Mouse (Mus musculus) liver, embryonic 15.5 days (tissue): ENCODE results near the gene Rbfox2. TPM values are rescaled to one million over a fixed set of nuclear protein-coding genes. Genes with fewer than 3 reads are reported as not detected.

ENCODE experiments used
- ATAC-seq: fragments of 200-750 bp; cut with Nextera tagmentation; 2 replicates; pipeline ENCODE4 v1.8.0; 2017; ENCODE audit warnings: moderate number of reproducible peaks, mild to moderate bottlenecking, moderate library complexity; ENCODE audit not compliant: insufficient read depth
- H3K27ac ChIP-seq: fragments of 300-500 bp; sonication (generic); replicated peaks from 2 replicates; pipeline ENCODE4 v1.5.1; 2015; ENCODE audit warnings: mild to moderate bottlenecking, inconsistent platforms
- H3K27me3 ChIP-seq: fragments of 300-500 bp; sonication (generic); 2 replicates; pipeline ENCODE4 v1.6.1; 2015; ENCODE audit warnings: mild to moderate bottlenecking, inconsistent platforms
- H3K36me3 ChIP-seq: fragments of 300-500 bp; sonication (generic); replicated peaks from 2 replicates; pipeline ENCODE4 v1.6.1; 2015; ENCODE audit warnings: moderate library complexity, mild to moderate bottlenecking, inconsistent platforms
- H3K4me1 ChIP-seq: fragments of 300-500 bp; sonication (generic); replicated peaks from 2 replicates; pipeline ENCODE4 v1.6.1; 2015; ENCODE audit warnings: inconsistent platforms
- H3K4me2 ChIP-seq: fragments of 300-500 bp; sonication (generic); 2 replicates; pipeline ENCODE4 v1.6.1; 2015; ENCODE audit warnings: moderate library complexity, mild to moderate bottlenecking, inconsistent platforms
- H3K4me3 ChIP-seq: fragments of 300-500 bp; sonication (generic); replicated peaks from 2 replicates; pipeline ENCODE4 v1.5.1; 2015; ENCODE audit warnings: mild to moderate bottlenecking, inconsistent platforms
- H3K9ac ChIP-seq: fragments of 300-500 bp; sonication (generic); 2 replicates; pipeline ENCODE4 v1.6.1; 2015; ENCODE audit warnings: moderate library complexity, mild to moderate bottlenecking, inconsistent platforms
- H3K9me3 ChIP-seq: fragments of 300-500 bp; sonication (generic); replicated peaks from 2 replicates; pipeline ENCODE4 v1.6.1; 2016; ENCODE audit warnings: inconsistent platforms
- WGBS: fragments of 180-500 bp; shearing (Covaris S2); methylation state at CpG from one replicate; pipeline ENCODE4 v1.1.7; 2015; ENCODE audit warnings: mixed read lengths; ENCODE audit not compliant: insufficient replicate concordance; 5-methylcytosine and 5-hydroxymethylcytosine counted together
- polyA plus RNA-seq: library from polyadenylated mRNA; unstranded; fragments of >200 nt; fragmentation: Nextera tagmentation; extraction: Ambion mirVana; gene quantifications from 2 replicates; pipeline ENCODE4 v1.2.1, GENCODE M21; 2015

Rbfox2 gene
- polyA plus RNA-seq, 1 experiment from 2014 or later, result 9.8 TPM

DNA sequence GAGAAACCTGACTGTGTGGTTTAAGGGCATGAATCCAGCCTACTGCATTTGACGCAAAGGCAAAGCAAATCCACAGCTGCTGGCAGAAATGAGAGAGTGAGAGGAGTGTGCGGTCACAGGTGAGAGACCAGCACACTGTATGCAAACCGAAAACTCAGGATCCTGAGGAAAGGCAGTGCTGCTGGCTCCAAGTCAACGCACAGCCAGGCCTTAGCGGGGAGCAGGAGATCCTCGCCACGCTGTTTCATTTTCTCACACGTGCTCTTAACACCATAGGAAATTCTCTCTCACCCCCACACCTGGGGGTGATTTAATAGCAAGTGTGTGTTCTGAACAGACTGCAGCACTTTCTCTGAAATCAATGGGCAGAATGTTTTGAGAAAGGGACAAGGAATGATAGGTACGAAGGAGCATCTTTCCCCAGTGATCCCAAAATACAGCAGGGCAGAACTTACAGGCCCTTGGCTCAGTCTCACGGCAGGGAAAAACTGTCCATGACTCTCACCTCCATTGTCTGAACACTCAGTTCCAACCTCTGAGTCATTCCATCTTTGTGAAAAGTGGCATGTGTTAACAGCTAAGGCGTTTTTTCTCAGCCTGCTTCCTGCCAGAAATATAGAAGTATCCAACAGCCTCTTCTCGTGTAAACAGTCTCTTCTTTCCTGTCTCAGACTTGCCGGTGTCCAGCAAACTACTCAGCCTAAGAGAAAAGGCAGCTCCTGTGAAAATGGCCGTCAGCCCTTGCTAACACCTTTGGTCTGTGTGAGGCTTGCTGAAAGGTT, 114.5 kb downstream of the Rbfox2 start:
- no peak overlapping the region for H3K27ac ChIP-seq
- H3K4me2 ChIP-seq, result no peak overlapping the region
- H3K9me3 ChIP-seq, result no peaks in the 10 kb centered on the region
- no peak for ATAC-seq
- no peaks in the 10 kb centered on the region for H3K27me3 ChIP-seq
- 0 out of 2 replicates have a peak, but pooled peaks cover 3% of the 10 kb centered on the region for H3K4me1 ChIP-seq
- no peaks in the 10 kb centered on the region for H3K36me3 ChIP-seq
- 60% methylated on average over 14 of the region's 14 CpGs for WGBS
- H3K4me3 ChIP-seq, result no peak overlapping the region
- no peak overlapping the region for H3K9ac ChIP-seq

DNA sequence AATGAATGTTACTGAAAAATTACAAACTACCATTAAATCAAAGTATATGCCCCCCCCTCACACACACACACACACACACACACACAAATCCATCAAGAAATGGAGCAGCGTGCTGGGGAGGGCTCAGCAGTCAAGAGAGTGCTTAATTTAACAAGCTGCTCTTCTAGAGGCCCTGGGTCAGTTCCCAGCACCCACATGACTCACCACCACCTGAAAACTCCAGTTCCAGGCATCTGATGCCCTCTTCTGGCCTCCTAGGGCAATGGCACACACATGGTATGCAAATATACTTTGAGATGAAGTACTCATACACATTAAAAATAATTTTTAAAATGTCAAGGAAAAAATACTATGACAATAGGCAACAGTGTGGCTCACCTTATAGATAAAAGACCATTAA, 120.7 kb downstream of the Rbfox2 start:
- ATAC-seq, result no peak
- H3K4me1 ChIP-seq, result no peaks in the 10 kb centered on the region
- H3K27ac ChIP-seq, result no peak overlapping the region
- H3K27me3 ChIP-seq, result no peaks in the 10 kb centered on the region
- WGBS, result 70% methylated on average over 1 of the region's 1 CpGs
- H3K9me3 ChIP-seq, result no peaks in the 10 kb centered on the region
- no peak overlapping the region for H3K4me3 ChIP-seq
- no peaks in the 10 kb centered on the region for H3K36me3 ChIP-seq
- H3K4me2 ChIP-seq, result no peak overlapping the region
- no peak overlapping the region for H3K9ac ChIP-seq

DNA sequence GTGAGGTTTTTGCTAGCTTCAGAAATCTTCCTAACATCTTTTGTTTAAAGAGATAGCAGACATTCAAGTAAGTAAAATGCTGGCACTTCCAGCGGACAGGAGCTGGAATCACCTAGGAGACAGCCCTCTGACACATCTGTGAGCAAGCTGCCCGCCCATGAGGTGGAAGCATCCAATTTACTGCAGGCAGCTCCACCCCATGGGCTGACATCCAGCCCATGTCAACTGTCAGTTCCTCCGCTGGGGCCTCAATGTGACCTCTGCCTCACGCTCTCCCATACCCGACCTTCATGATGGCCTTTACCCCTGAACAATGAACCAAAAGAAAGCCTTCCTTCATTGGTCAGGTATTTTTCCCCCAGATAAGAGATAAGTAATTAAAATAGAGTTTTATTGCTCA, 121.2 kb downstream of the Rbfox2 start:
- Histone ChIP-seq H3K4me2 (no peak overlapping the region), H3K9ac (no peak overlapping the region), H3K27me3 (no peaks in the 10 kb centered on the region), H3K27ac (no peak overlapping the region), H3K36me3 (no peaks in the 10 kb centered on the region), H3K4me1 (no peaks in the 10 kb centered on the region), H3K4me3 (no peak overlapping the region), H3K9me3 (no peaks in the 10 kb centered on the region)
- WGBS, result 53% methylated on average over 5 of the region's 5 CpGs
- ATAC-seq, result no peak

DNA sequence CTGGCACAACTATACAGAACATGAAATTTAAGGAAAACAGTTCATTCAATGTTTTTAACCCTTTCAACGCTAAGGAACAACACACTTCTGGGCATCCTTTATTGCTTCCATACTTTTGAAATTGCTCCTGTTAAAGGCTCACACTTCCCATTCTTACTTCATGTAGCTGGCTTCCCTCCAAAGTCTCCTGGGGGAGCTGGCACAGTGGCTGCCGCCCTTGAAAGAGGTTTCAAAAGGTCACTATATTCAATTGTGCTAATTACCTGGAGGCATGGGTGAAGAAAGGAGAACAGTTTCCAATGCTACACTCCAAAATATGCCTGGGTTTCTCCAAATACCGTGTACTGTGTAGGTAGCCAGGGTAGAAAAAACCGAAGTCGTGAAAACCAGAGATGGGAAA, 124.0 kb downstream of the Rbfox2 start:
- H3K4me3 ChIP-seq, result no peak overlapping the region
- 63% methylated on average over 5 of the region's 5 CpGs for WGBS
- no peak overlapping the region for H3K4me2 ChIP-seq

DNA sequence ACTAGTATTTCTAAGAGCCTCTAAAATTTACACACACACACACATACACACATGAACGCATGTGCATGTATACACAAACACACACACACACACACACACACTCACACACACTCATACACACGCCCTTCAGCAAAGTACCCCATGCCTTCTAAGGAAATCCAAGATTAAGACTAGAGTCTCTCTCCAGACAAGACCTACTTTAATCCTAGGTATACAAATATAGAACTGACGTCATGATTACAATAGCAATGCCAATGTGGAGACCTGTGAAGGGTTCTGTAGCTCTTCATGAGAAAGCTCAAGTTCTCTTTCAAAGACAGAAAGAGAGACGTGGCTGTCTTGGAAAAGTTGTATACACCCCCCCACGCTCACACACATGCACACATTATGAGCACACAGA, 132.8 kb downstream of the Rbfox2 start:
- Histone ChIP-seq H3K4me3 (no peak overlapping the region), H3K36me3 (no peaks in the 10 kb centered on the region), H3K9me3 (no peaks in the 10 kb centered on the region), H3K4me2 (no peak overlapping the region), H3K4me1 (no peaks in the 10 kb centered on the region), H3K9ac (no peak overlapping the region), H3K27ac (no peak overlapping the region), H3K27me3 (no peaks in the 10 kb centered on the region)
- 61% methylated on average over 5 of the region's 5 CpGs for WGBS
- ATAC-seq, result no peak

More for the DNA sequence above, 124.0 kb downstream of the Rbfox2 start:
- Histone ChIP-seq H3K27me3 (no peaks in the 10 kb centered on the region), H3K27ac (no peak overlapping the region), H3K4me1 (no peaks in the 10 kb centered on the region), H3K9ac (no peak overlapping the region), H3K9me3 (no peaks in the 10 kb centered on the region), H3K36me3 (no peaks in the 10 kb centered on the region)
- no peak for ATAC-seq

DNA sequence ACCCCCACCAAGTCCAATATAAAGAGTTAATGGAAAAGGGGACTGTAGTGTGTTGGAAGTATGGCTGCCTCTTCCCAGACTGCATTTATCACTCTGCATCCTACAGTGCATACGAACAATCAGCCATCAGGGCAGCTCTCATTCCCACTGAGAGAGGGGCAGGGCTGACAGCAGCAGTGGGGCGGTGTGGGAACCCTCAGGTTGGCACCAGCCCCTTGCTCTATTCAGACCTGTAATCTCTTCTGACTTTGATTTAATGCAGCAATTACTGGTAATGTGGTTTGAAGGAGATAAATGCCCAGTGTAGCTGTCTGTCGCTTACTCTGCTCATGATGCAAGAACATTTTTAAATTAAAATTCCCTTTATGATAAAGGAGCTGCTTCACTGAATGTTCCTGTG, 134.4 kb downstream of the Rbfox2 start:
- Histone ChIP-seq H3K36me3 (no peaks in the 10 kb centered on the region), H3K4me3 (no peak overlapping the region), H3K27me3 (no peaks in the 10 kb centered on the region), H3K4me1 (no peaks in the 10 kb centered on the region), H3K9me3 (no peaks in the 10 kb centered on the region), H3K9ac (no peak overlapping the region), H3K4me2 (no peak overlapping the region), H3K27ac (no peak overlapping the region)
- ATAC-seq, result no peak
- 54% methylated on average over 3 of the region's 3 CpGs for WGBS

DNA sequence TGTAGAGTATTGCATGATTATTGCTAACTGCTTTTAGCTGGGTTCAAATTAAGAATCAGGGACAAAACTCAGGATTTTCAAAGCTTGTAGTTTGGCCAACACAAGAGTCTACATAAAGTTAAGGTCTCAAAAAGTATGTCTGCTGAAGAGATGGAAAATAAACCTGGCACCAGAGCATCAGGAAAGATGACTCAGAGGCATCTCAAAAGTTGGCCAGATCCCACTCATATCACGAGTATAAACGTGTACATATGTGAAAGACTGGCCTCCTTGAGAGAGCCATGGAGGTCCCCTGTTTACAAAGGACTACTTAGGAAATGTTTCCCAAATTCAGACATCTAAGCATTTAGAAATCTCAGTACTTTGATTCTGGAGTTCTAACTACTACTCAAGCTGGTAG, 138.0 kb downstream of the Rbfox2 start:
- H3K4me3 ChIP-seq, result no peak overlapping the region
- no peak overlapping the region for H3K4me2 ChIP-seq
- no peaks in the 10 kb centered on the region for H3K27me3 ChIP-seq
- H3K36me3 ChIP-seq, result no peaks in the 10 kb centered on the region
- no peaks in the 10 kb centered on the region for H3K9me3 ChIP-seq
- H3K4me1 ChIP-seq, result peaks cover 2% of the 10 kb centered on the region; the same call in 1 of the 2 replicates
- no peak for ATAC-seq
- H3K27ac ChIP-seq, result no peak overlapping the region
- 35% methylated on average over 2 of the region's 2 CpGs for WGBS
- no peak overlapping the region for H3K9ac ChIP-seq

DNA sequence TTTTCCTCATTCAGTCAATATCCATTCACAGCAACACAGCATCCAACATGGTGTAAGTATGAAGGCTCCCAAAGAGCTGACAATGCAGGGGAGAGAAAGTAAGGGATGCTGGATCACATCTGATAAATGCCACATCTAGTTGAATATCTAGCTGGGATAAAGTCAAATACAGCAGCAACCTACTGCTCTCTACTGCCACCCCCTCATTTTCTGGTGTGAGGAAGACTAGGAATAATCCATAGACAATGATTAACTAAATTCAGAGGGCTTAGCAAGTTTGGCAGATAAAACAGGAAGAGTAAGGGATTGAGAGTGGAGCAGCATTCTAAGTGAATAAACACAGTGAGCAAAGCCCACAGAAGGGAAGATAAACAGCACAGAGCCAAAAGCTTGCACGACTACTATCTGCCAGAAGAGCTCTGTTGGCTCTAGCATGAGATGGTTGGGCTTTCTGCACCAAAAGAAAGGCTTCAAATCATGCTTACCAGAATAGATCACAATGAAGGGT, 140.5 kb downstream of the Rbfox2 start:
- H3K27ac ChIP-seq, result no peak overlapping the region

DNA sequence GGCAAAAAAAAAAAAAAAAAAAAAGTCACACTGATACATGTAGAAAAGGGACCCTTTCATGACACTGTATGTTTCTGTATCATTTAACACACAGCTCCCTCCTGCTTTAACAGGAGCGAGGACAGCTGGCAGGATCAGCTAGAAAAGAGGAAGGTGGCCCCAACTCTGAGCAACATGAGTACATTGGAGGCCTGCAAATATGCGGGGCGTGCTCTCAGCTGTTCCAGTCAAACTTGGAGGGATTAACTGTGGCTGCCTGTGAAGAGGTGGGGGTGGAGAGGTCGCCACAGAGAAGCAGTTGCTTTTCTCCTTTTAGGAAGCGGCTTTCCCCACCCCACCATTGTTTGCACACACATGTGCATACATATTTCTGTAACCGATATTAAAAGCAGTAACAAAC, 143.5 kb downstream of the Rbfox2 start:
- 15% methylated on average over 6 of the region's 6 CpGs for WGBS
- no peak overlapping the region for H3K4me2 ChIP-seq
- H3K4me1 ChIP-seq, result peaks cover 5% of the 10 kb centered on the region; the same call in 1 of the 2 replicates

More for the DNA sequence above, 140.5 kb downstream of the Rbfox2 start:
- no peak for ATAC-seq
- no peaks in the 10 kb centered on the region for H3K36me3 ChIP-seq
- H3K9me3 ChIP-seq, result no peaks in the 10 kb centered on the region
- no peak overlapping the region for H3K4me3 ChIP-seq
- peaks cover 5% of the 10 kb centered on the region; the same call in 1 of the 2 replicates for H3K4me1 ChIP-seq
- H3K27me3 ChIP-seq, result no peaks in the 10 kb centered on the region
- H3K4me2 ChIP-seq, result no peak overlapping the region
- 33% methylated on average over 1 of the region's 1 CpGs for WGBS
- H3K9ac ChIP-seq, result no peak overlapping the region

DNA sequence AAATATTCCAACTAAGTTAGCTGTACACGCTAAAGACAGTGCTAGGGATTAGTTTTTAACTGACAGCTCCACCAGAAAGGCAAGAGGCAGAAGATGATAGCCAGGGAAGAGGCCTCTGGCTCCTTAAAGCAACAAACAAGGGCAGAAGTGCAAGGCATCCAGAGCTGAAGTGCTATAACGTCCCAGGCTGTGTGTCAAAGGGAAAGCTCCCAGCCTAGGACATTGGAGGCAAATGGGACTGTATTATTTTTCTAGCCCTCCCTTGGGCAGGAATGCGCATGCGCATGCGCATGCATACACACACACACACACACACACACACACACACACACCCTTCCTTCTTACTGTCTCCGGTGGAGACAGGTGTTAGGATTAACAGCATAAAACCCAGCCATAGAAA, 143.9 kb downstream of the Rbfox2 start:
- ATAC-seq, result no peak
- WGBS, result 58% methylated on average over 6 of the region's 6 CpGs
- no peak overlapping the region for H3K9ac ChIP-seq
- H3K4me3 ChIP-seq, result no peak overlapping the region
- H3K4me1 ChIP-seq, result peaks cover 5% of the 10 kb centered on the region; the same call in 1 of the 2 replicates
- no peaks in the 10 kb centered on the region for H3K36me3 ChIP-seq
- H3K9me3 ChIP-seq, result no peaks in the 10 kb centered on the region
- no peaks in the 10 kb centered on the region for H3K27me3 ChIP-seq
- no peak overlapping the region for H3K4me2 ChIP-seq
- H3K27ac ChIP-seq, result no peak overlapping the region

More for the DNA sequence above, 143.5 kb downstream of the Rbfox2 start:
- no peak for ATAC-seq
- Histone ChIP-seq H3K9ac (no peak overlapping the region), H3K36me3 (no peaks in the 10 kb centered on the region), H3K27me3 (no peaks in the 10 kb centered on the region), H3K9me3 (no peaks in the 10 kb centered on the region), H3K4me3 (no peak overlapping the region), H3K27ac (no peak overlapping the region)

DNA sequence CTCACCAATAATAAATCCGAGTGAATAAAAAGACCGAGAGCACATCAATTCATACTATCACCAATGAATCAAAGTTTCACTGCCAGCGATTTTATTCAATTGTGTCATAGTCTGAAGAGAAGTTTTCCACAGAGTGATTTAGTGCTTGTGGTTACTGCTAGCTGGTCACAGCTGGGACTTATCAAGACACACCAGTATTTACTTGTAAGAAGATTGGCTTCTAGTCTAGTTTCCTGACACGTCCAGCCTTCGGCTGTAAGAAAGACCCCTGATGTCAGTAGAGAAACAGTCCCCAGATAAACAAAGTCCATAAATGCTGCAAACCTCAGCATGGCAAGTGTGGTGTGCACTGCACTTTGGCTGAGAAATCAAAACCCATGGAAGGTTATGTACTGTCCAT, 145.4 kb downstream of the Rbfox2 start:
- no peak overlapping the region for H3K4me2 ChIP-seq
- 25% methylated on average over 5 of the region's 5 CpGs for WGBS
- ATAC-seq, result no peak
- H3K9ac ChIP-seq, result no peak overlapping the region
- H3K9me3 ChIP-seq, result no peaks in the 10 kb centered on the region
- H3K27me3 ChIP-seq, result no peaks in the 10 kb centered on the region
- H3K4me3 ChIP-seq, result no peak overlapping the region
- H3K27ac ChIP-seq, result no peak overlapping the region
- H3K4me1 ChIP-seq, result peaks cover 5% of the 10 kb centered on the region; the same call in 1 of the 2 replicates
- H3K36me3 ChIP-seq, result no peaks in the 10 kb centered on the region
